Mouse (Mus musculus): ENCODE data around the gene Gnat1.

Gnat1 gene

DNA sequence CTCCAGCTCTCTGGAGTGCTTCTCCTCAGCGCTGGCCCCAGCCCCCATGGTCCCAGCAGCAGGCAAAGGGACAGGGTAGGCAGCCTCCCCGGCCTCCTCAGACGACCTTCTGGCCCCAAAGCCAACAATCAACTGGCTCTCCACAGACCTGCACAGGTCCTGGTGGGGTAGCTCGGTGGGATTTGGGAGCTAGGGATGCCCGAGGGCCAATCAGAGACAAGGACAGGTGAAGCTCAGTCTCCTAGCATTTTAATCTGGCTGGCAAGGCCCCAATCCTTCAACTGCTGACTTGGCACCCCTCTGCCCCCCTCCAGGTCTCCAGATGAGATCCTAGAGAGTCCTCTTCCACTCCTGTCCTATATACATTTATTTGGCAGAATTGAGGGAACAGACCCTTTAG lies at the start of gene Gnat1:
Gnat1 (minus strand) TSS at position 212 of the 400 bp plus-strand sequence.
- no peak for DNase-seq

DNA sequence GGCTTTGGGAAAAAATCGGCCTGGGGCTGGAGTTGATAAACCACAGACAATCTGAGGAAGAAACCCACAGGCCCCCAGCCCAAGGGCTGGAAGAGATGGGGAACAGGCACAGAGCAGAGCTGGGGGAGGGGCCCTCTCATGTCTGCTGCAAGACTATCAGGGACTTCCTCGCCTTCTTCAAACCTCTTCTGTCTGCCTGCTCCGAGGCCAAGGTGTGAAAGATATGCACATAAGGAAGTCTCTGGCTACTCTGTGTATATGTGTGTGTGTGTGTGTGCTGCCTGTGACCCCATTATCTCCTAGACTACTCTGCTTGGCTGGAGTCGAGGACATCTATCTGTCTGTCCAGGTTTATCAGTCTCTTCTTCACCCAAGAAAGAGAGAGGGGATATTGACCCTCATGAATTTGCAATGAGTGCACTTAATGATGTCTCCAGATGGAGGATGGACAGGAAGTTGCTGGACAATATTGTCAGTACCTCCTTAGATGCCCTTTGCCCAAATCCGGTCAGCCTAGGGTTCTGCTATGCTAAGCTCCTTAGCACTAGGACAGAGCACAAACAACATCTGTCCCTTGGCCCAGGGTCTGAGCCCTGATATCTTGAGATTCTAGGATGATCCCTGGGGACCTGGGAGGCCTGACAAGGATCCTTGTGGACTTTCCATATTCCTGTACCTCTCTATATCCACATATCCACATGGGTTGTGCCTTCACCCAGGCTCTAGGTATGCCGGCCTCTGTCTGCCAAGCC lies 49.6 kb upstream of the Gnat1 start:
- DNase-seq = no peak

DNA sequence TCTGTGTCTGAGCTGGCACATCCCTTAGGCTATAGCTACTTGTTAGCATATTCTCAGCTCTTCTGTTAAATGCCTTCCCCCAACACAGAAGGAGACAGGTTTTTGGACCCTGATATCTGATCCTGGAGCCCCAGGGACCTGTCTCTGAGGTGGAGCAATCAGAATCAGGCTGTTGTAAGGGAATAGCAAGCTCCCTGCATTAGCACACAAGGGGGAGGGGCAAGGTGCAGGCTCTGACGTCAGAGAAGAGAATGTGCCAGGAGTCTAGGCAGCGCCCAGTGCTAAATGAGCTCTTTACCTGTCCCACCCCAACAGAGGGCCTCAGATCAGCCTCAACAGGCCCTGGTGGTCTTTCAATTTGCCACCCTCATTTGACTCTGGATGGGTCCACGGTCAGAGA lies 47.5 kb upstream of the Gnat1 start:
- DNase-seq = no peak

DNA sequence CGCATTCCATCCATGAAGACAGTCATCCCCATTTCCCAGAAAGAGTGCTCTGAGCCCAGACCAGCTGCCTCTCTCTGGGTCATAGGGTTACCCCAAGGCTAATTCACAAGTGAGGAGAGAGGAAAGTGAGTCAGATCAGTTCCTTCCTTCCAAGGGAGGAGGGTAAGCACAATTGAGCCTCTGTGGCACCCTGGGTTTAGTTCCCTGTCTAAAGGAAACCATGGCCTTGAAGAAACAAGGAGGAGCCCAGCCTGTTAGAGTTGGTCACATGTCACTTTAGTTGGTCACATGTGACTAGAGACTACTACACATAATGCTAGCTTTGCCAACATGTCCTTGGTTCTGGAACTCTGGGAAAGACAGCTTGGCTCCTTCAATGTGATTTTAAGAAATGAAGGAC lies 45.3 kb upstream of the Gnat1 start:
- DNase-seq = no peak

DNA sequence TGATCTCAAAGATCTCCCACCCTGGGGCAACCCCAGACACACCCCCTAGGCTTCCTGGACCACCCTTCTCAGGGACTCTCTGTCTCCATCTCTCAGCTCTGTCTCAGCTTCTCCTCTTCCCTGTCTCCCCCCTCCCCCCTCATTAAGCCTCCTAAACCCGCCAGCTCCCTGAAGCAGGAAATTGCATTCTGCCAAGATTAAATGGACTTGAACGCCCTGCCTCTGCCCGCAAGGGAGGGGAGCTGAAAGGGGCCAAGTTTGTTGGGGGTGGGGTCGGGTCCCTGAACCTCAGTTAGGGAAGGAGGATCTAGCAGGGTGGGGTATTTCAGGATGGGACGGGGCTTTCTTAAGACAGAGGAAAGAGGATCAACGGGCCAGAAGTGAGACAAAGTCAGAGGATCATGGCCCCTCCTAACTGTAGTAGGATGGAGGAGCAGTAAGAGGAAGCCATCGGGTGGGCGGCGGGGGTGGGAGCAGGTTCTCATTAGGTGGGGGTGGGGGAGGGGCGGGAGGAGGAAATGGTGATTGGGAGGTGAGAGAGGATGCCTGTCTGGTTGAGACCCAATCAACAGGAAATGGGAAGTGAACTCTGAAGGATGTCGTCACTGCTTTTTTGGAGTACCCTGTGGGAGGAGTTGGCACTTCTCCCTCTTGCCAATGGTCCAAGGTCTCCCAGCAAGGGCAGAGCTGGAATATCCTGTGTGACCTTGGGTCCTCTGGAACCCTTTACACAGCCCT lies 44.5 kb upstream of the Gnat1 start:
- DNase-seq = no peak

DNA sequence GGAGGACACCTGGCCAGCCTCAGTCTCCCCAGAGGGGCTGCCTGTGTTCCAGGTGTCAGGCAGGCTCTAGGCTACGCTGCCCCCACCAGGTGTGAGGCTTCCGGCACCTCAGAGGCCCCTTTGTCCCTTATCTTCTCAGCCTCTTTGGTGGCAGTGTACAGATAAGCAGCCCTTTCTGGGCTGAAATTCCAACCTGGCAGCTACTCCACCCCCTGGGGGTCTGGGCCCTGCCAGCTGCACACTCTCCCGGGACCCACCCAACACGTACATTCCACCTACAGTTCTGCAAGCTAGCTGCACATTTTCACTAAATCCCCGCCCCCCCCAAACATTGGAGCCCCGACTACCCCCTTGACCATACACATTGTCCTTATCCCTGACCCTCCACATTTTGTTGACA lies 43.8 kb upstream of the Gnat1 start:
- no peak for DNase-seq

DNA sequence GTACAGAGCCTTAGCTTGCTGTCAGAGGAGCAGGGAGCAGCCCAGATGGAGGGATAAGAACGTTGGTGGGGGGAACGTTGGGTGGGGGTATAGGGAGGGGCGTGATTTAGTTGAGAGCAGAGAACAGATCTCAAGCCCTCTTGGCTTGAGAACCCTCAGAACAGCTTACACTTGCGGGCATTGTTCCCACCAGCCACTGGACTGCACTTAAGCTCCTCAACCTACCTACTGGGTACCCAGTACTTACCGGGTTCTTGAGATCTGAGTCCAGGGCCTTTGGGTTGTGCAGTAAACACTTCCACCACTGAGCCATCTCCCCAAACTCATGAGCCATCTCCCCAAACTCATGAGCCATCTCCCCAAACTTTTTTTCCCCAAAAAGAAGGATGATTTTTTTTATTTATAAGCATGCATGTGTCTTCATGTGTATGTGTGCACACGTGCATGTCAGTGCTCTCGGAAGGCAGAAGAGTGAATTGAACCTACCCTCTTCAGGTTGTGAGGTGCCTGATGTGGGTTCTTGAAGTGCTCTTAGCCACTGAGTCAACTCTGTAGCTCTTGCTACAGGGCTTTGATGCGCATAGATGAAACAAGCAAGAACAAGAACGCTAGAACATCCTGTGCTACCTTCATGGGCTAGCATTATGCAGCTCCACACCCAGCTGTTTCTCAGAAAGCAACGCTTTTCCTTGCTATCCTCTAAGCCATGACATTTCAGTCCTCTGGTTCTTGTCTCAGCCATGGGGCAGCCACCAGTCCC lies 39.4 kb upstream of the Gnat1 start:
- no peak for DNase-seq

DNA sequence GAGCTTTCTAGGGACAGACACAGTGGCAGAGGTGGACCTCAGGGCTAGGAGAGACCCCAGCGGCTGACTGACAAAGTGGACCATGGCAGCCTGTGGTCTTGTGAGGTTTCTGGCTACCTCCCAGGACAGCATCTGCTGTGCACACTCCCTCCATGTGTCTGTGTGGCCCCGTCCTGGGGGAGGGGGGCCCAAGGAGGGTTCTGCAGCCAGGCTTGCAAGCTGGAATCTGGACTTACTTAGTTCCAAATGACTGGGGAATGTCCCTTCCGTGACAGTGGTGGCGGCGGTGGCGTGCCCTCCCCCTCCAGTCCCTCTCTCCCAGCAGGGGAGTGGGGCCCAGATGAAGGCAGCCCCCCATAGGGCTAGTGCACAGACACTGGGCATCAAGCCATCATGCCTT lies 37.4 kb upstream of the Gnat1 start:
- no peak for DNase-seq

DNA sequence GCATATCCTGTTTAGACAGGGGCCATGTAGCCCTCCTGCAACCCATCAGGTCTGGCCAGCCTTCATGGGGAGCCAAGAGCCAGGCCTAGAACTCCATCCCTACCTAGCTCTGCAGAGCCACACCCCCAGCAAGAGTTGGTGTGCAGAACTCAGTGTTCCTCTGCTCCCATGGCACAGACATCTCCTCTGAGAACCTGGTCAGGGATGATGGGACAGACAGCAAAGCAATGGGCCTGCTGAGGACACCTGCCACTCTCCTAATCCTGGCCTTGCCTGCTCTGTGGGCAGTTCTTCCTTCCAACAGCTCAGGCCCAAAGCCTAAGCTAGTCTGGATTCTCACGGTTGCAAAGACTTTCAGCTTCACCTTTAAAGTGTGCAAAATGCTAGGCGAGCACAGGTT lies 36.1 kb upstream of the Gnat1 start:
- DNase-seq = no peak

DNA sequence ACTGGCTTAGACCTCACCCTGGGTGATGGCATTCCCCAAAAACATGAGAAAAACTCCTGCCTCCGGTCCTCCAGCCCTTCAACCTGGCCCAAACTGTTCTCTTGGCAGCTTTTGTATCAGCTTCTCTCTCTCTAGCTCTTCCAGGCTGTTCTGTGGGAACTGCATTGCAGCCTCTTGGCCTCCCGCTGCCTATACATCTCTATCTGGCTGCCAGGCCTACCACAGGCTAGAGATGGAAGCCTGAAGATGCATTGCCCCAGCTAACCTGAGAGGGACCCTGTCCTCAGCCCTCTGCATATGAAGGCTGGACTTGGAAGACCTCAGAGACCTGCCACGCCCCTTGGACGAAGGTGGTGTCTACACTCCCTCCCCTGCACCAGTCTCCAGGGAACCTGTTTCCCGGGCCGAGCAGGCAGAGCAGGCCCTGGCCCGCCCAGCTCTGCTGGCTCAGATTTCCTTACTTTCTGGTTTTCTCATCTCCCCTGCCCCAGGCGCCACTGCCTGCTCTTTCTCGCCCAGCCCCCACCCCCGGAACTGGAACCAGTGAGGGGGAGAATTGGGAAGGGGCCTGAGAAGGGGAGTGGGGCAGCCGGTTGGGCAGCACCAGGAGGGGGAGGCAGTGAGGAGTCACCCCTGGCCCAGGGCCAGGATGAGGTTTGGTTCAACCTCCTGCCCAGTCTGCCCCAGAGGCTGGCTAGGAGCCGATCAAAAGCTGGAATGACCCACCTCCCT lies 34.9 kb upstream of the Gnat1 start:
- DNase-seq = no peak

DNA sequence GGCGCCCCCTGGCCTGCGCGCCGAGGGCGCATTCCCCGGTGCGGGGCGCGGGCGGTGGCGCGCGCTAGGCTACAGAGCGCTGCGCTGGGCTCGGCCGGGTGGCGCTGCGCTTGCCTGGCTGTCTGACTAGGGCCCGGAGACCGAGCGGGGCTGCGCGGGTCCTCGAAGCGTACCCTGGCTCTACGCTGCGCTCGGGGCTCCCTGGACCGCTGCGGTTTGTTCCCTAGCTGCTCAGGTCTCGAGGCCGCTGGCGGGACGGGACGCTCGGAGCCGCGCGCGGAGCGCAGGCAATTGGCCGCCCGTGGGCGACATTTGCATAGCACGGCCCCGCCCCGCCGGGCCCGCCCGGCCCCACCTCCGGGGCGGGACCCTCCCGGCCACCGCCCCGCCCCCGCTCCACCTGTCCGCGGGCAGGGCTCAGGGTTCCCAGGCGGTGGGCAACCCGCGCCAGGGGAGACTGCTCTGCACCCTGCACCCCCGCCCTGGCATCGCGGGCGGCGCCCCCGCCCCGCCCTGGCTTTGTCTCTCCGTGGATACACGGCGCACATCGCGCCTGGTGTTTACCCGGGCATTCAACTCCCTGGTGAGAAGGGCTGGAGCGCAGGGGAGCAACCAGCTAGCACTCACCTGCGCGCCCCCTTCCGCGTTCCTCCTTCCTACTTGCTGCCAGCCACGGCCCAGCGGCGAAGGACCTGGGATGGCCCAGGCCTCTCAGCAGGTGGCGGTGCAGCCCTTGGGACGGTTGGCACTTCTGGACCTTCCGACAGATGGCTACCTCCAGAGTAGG lies 30.4 kb upstream of the Gnat1 start, which contains the start of gene Sema3f:
Sema3f (minus strand) TSS at position 779 of the 787 bp plus-strand sequence.
- DNase-seq = peak; percentile 77

DNA sequence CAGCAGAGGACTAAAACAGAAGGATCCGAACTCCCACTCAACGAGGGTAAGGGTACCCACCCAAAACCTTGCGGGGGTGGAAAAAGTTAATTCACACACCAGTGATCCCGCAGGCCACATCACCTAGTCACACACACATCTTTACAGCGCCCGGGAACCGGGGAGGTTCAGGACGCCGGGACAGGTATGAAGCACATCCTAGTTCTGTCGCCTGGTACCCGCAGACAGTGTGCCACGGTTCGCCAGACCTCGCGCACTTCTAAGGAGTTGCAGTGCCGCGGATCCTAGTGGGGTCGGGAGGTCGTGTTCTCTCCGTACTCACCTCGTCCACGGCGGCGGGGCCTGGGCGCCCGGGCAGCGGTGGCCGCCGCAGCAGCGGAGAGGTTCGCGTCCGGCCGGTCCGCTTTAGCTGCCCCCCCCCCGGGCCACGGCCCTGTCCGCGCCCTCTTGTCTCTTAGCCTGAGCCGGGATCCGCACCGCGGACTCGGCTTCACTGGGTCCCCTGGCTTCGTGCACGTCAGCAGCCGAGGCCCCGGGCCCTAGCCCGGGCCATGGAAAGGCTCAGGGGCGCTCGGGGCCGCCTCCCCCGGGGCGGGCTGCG lies 29.7 kb upstream of the Gnat1 start:
- no peak for DNase-seq

DNA sequence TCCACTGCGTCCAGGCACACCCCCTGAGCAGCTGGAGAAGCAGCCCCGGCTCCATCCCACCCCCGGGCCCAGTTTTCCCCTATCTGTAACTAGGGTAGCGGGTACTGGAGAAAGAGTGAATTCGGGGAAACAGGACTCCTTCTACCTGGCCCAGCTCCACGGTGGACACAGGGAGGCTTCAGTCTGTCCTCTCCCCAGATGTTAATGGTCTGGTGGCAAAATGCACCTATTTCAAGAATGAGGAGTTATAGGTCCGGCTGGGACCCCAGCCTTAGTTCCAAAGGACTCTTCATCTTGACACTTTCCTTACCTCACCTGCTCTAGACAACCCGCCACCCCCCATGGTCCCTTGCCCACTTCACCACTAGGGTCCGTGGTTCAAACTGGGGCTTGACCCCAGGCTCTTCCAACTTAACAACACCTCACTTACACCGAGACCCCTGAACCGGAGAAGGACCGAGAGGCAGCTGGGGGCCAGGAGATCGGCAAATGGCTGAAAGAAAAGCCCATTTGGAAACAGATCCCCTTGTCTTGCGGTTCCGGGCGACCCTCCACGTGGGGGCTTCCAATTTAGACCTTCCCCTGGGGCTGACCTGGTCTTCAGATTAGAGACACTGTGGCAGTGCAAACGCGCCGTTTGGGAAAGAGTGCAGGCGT lies 29.1 kb upstream of the Gnat1 start:
- DNase-seq = no peak

DNA sequence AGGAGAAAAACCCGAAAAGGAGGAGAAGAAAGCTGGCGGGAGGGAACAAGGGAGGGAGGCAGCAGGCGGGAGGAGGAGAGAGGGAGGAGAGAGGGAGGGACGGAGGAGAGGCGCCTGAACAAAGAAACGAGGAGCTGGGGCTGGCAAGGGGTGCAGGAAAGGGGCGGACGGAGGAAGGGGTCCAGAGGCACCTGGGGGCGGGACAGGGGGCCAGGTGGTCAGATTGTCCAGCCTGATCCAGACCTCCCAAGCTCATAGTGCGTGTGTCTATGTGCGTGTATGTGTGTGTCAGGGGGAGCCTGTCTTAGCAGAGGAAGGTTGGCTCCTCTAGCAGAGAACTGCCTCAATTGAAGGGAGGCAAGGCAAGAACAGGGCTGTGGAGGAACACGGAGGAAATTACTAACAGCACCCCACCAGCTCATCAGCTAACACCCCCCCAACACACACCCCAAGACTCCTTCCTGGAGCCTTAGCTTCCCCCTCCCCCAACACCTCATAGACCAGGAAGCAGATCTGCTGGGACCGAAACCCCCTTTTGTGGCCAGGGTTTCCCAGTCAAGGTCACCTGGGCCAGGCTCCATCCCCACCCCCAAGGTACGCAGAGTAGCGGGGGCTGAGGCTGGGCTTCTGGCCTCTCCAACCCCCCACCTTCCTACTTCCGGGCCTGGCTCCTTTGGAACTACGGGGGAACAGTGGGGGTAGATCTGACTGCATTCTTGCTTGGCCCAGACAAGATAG lies 28.4 kb upstream of the Gnat1 start:
- DNase-seq = peak; percentile 36

DNA sequence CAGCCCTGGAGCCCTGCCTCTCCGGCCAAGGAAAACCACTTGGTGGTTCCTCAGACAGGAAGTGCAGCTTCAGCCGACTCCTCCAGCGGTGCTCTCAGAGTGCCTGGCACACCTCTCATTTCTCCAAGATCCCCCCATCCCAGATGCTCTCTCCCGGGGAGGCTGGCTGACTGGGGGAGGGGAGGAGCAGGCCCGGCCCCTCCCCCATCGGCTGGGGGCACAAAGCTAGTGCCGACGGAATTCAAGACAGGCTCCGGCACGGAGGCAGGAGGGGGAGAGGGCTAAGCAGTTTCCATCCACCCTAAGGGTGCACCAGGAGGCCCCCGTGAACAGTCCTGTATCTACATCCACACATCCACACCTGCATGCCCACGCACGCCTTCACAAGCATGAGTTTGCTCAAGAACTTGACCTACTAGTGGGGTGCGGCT lies 27.3 kb upstream of the Gnat1 start:
- DNase-seq = no peak

DNA sequence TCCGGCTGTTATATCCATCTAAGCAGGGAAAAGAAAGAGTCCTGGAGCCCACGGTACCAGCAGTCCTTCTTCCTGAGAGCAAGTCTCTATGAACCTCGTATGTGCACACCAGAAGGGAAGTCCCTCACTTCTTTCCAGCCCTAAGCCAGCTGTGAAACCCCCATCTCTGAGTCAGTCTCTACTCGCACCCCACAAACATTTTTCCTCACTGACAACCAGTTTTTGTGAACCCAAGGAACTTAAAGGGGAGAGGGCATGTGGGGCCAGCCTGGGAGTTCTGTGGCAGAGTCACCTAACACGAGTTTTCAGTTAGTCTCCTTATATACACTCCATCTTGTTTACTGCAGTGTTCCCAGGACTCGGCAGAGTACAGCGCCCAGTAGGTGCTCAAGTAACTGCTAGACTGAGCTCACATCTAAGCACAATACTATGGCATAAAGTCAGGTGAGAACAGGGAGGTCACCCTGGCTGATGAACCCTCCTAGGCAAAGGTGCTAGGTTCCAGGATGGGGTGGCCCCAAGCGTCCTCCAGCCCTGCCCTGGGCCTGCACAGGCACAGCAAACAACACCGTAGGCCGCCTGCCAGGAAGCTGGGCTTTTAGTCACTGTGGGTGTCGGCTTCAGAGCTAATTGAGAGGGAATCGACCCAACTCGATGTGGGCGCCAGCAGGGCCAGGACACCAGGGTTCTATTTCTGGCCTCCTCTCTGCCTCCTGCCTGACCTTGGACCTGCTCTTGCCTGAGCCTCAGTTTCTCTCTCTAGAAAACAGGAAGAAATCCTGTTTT lies 24.0 kb upstream of the Gnat1 start:
- no peak for DNase-seq

DNA sequence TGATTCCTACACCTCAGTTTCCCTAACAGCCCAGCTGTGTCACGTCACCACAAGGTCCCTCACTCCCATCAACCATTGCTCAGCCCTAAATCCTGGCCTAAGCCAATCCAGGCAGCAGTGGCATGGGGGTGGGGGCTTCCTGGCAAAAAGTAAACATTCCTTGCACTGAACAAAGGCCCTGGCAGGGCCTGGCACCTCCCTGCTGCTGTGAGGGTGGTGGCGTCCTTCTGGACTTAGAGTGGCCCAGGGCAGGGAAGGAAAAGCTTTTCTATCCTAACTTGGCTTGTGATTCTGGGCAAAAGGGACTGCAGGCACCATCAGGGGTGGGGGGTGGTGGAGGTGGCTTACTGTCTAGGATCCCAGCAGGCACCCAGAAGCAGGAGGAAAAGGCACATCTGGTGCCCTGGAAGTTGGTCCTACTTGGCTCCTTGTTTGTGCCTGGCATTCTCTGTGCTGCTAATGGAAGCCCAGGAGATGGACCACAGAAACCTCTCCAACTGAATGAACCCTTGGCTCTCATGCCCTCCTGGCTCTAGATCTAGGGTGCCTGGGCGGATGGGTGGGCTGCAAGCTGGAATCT lies 23.2 kb upstream of the Gnat1 start:
- no peak for DNase-seq

DNA sequence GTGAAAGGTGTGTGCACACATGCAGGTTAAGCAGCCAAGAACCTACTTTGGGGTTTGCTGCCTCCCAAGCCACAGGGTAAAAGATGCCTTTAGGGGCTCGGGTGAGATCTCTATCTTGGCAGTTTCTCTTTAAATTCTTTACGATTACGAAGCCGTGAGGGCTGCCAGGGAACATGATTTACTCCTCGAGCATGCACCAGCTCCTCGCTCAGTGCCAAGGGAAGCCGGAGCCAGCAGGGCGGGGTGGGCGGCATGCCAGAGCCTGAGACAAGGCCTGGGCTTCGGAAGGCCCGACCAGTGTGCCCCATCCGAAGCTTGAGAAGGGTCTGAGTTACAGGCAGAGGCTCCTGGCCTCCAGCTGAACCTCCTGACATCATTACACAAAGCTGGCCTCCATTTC lies 22.1 kb upstream of the Gnat1 start:
- peak; percentile 76 for DNase-seq

DNA sequence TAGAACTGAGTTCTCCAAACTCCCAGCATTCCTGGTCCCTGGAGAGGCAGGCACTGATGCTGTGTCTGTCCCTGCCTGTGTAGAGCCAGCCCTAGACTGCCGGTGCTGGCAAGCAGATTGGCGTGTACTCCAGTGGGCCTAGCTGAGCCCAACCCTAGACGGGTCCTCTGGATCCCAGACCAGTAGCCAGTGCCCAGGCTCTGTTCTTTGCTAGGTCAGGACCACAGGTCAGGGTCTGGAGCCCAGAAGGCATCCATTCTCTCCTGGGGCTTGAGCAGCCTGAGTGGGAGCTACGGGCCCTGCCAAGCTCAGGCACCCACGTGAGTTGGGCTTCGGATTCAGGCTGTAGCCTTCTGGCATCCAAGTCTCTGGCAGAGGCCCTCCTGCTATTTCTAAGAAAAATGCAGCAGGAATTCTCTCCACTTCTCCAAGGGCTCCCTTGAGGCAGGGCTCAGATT lies 20.6 kb upstream of the Gnat1 start:
- peak; percentile 68 for DNase-seq

All from right cerebral cortex, postnatal 25 days (tissue).